Mouse (Mus musculus) forebrain, embryonic 11.5 days (tissue): ENCODE measurements at regions not wholly inside any gene's neighbourhood (a gene's known extent, or its start where the extent isn't known, plus 50 kb on each side); places are given as distances from the start of the nearest gene placed in this dataset.

ENCODE experiments used
- ATAC-seq: fragments of 200-750 bp; cut with Nextera tagmentation; replicated peaks from 2 replicates; pipeline ENCODE4 v1.8.0; 2017; ENCODE audit warnings: moderate TSS enrichment; ENCODE audit not compliant: low FRiP score
- DNase-seq: peaks from one replicate; pipeline ENCODE4 v3.0.0-alpha.2; 2017; ENCODE audit warnings: low spot score
- H3K27ac ChIP-seq: fragments of 300-500 bp; sonication (generic); 2 replicates; pipeline ENCODE4 v1.5.1; 2014; ENCODE audit warnings: low read depth, low read length
- H3K27me3 ChIP-seq: fragments of 300-500 bp; sonication (generic); 2 replicates; pipeline ENCODE4 v1.6.1; 2014; ENCODE audit warnings: mild to moderate bottlenecking, low read length, mixed read lengths; ENCODE audit not compliant: control insufficient read depth, insufficient read depth
- H3K36me3 ChIP-seq: fragments of 300-500 bp; sonication (generic); 2 replicates; pipeline ENCODE4 v1.6.1; 2014; ENCODE audit warnings: mild to moderate bottlenecking, low read length, moderate library complexity, mixed read lengths; ENCODE audit not compliant: control insufficient read depth, insufficient read depth
- H3K4me1 ChIP-seq: fragments of 300-500 bp; sonication (generic); replicated peaks from 2 replicates; pipeline ENCODE4 v1.6.1; 2014; ENCODE audit warnings: low read length, mixed read lengths; ENCODE audit not compliant: control insufficient read depth, insufficient read depth
- H3K4me2 ChIP-seq: fragments of 300-500 bp; sonication (generic); 2 replicates; pipeline ENCODE4 v1.6.1; 2014; ENCODE audit warnings: low read depth, mild to moderate bottlenecking, low read length, moderate library complexity, mixed read lengths; ENCODE audit not compliant: severe bottlenecking
- H3K4me3 ChIP-seq: fragments of 300-500 bp; sonication (generic); 2 replicates; pipeline ENCODE4 v1.5.1; 2014; ENCODE audit warnings: low read depth, low read length
- H3K9ac ChIP-seq: fragments of 300-500 bp; sonication (generic); 2 replicates; pipeline ENCODE4 v1.6.1; 2014; ENCODE audit warnings: low read length
- H3K9me3 ChIP-seq: fragments of 300-500 bp; sonication (generic); 2 replicates; pipeline ENCODE4 v1.6.1; 2016; ENCODE audit warnings: low read length, mixed read lengths; ENCODE audit not compliant: control insufficient read depth
- WGBS: fragments of 180-500 bp; shearing (Covaris S2); extraction: QIAGEN DNeasy Blood & Tissue Kit; methylation state at CpG from one replicate; pipeline ENCODE4 v1.1.7; 2014; 5-methylcytosine and 5-hydroxymethylcytosine counted together

- Histone ChIP-seq H3K27me3 (no peaks in the 10 kb centered on the region), H3K27ac (no peak overlapping the region), H3K4me3 (no peak overlapping the region), H3K36me3 (no peaks in the 10 kb centered on the region), H3K4me1 (no peaks in the 10 kb centered on the region), H3K9ac (no peak overlapping the region), H3K4me2 (no peak overlapping the region), H3K9me3 (no peaks in the 10 kb centered on the region)
- no peak for DNase-seq
- WGBS: 81% methylated on average over 6 of the region's 6 CpGs
- no peak for ATAC-seq
These were observed 86.4 kb downstream of the Vcpkmt start for GRCm38 (mm10) chr12:69496341-69496904.

DNA sequence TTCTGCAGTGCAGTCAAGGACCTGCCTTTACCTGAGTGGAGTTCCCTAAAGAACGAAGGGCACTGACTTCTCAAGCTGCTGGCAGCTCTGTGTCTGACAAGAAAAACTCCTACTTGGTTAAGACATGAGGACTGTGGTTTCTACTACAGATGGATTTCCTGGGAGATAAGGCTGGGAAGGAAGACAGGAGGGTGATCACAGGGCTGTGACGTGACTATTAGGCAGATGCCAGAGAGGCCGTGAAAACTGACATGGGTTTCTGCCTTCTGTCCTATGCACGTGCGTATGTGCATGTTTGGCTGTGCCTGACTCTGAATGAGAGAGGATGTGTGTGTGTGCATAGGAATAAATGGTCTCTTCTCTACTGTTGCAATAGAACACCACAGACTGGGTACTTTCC is 87.1 kb downstream of the Vcpkmt start:
- H3K4me1 ChIP-seq: no peaks in the 10 kb centered on the region
- no peak overlapping the region for H3K4me3 ChIP-seq
- DNase-seq (no peak), ATAC-seq (no peak)
- no peak overlapping the region for H3K9ac ChIP-seq
- WGBS: 88% methylated on average over 5 of the region's 5 CpGs
- no peak overlapping the region for H3K4me2 ChIP-seq
- H3K36me3 ChIP-seq: no peaks in the 10 kb centered on the region
- no peak overlapping the region for H3K27ac ChIP-seq
- H3K9me3 ChIP-seq: no peaks in the 10 kb centered on the region
- no peaks in the 10 kb centered on the region for H3K27me3 ChIP-seq

- Histone ChIP-seq H3K27ac (no peak overlapping the region), H3K27me3 (no peaks in the 10 kb centered on the region), H3K9ac (no peak overlapping the region), H3K36me3 (no peaks in the 10 kb centered on the region), H3K9me3 (no peaks in the 10 kb centered on the region), H3K4me2 (no peak overlapping the region), H3K4me1 (no peaks in the 10 kb centered on the region), H3K4me3 (no peak overlapping the region)
- no peak for DNase-seq
- ATAC-seq: no peak
- WGBS: 84% methylated on average over 8 of the region's 8 CpGs
These were observed 88.2 kb downstream of the Vcpkmt start for GRCm38 (mm10) chr12:69494648-69495047.

GRCm38 (mm10) chr12:69489686-69490085 is 93.1 kb downstream of the Vcpkmt start:
- no peaks in the 10 kb centered on the region for H3K36me3 ChIP-seq
- H3K9me3 ChIP-seq: no peaks in the 10 kb centered on the region
- 90% methylated on average over 10 of the region's 10 CpGs for WGBS
- H3K4me3 ChIP-seq: no peak overlapping the region
- ATAC-seq: no peak
- peaks cover 4% of the 10 kb centered on the region; the same call in 1 of the 2 replicates for H3K4me1 ChIP-seq
- H3K9ac ChIP-seq: no peak overlapping the region
- H3K4me2 ChIP-seq: no peak overlapping the region
- H3K27ac ChIP-seq: no peak overlapping the region
- H3K27me3 ChIP-seq: no peaks in the 10 kb centered on the region
- no peak for DNase-seq

DNA sequence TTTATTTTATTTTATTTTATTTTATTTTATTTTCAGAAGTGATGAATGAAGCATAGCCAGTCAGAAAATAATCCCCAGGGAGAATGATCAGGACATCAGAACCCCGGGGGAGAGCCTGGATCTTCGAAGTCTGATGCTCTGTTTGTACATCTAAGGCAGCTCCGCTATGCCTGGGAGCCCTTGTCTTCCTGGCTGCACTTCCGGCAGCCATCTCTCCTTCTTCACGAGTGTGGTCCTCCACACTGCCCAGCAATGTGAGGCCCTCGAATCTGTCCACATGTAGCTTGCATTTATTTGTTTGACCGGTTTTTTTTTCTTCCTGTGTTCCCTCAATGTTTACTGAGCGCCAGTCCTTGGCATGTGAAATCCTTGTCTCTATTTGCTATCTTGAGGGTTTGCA is 95.9 kb downstream of the Vcpkmt start:
- 85% methylated on average over 8 of the region's 8 CpGs for WGBS
- Histone ChIP-seq H3K4me3 (no peak overlapping the region), H3K9ac (no peak overlapping the region), H3K4me1 (peaks cover 4% of the 10 kb centered on the region; the same call in 1 of the 2 replicates), H3K27me3 (no peaks in the 10 kb centered on the region), H3K36me3 (no peaks in the 10 kb centered on the region), H3K27ac (no peak overlapping the region), H3K4me2 (no peak overlapping the region), H3K9me3 (no peaks in the 10 kb centered on the region)
- DNase-seq (no peak), ATAC-seq (no peak)

DNA sequence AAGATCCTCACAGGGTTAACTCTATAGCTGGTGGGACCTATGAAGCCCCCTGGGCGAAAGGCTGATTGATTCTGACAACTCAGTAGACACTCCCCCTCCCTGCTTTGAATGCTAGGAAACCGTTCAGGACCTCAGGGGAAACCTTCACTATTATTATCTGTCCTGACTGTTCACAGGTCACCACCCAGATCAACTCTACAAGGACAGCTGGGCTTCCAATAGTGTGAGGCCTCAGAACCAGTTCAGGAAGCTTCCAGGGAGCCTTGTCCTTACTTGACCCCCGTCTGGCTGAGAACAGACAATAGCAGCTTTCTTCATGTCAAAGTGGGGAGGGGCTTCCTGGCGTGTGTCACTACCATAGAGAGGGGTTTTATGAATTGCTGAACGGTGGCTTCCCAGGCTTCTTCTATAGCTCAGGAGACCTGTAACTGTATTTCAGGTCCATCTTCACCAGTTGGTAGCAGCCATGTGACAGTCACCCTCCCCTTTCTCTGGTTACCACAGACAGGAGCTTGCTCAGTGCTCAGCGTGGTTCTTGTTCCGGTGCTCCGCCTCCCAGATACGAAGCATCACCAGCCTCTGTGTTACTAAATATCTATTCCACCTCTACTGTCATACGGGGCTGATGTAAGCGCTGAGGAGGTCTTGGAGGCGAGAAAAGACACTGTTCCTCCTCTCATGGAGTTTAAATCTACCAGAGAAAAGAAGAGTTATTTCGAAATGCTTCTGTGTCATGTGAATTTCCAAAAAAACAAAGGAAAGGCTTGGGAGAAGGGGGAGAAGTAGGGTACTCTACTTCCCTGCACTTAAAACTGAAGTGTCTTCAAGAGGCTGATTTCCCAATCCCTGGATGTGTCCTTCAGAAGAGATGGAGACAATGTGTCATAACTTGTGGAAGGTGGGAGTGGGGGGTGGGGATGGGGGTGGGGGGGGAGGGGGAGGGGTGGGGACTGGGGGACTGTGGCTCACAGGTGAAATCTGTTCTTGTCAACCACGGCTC is 96.9 kb downstream of the Vcpkmt start:
- H3K4me2 ChIP-seq: peak overlapping the region; percentile 32; the same call in 1 of the 2 replicates
- H3K4me1 ChIP-seq: peaks cover 4% of the 10 kb centered on the region; the same call in 1 of the 2 replicates
- no peak overlapping the region for H3K9ac ChIP-seq
- ATAC-seq (peak; percentile 30; the same call in 1 of the 2 replicates), DNase-seq (no peak)
- H3K36me3 ChIP-seq: no peaks in the 10 kb centered on the region
- 32% methylated on average over 14 of the region's 14 CpGs for WGBS
- no peak overlapping the region for H3K4me3 ChIP-seq
- no peaks in the 10 kb centered on the region for H3K27me3 ChIP-seq
- no peak overlapping the region for H3K27ac ChIP-seq
- no peaks in the 10 kb centered on the region for H3K9me3 ChIP-seq

- Histone ChIP-seq H3K27me3 (no peaks in the 10 kb centered on the region), H3K27ac (no peak overlapping the region), H3K4me1 (peaks cover 4% of the 10 kb centered on the region; the same call in 1 of the 2 replicates), H3K9ac (no peak overlapping the region), H3K4me2 (no peak overlapping the region), H3K4me3 (no peak overlapping the region), H3K9me3 (no peaks in the 10 kb centered on the region), H3K36me3 (no peaks in the 10 kb centered on the region)
- DNase-seq (no peak), ATAC-seq (no peak)
- 85% methylated on average over 3 of the region's 3 CpGs for WGBS
These were observed 101.4 kb downstream of the Vcpkmt start for GRCm38 (mm10) chr12:69481420-69481819.

GRCm38 (mm10) chr12:69476631-69477091 is 104.4 kb upstream of the Gm9887 start:
- no peaks in the 10 kb centered on the region for H3K27me3 ChIP-seq
- peak overlapping the region; percentile 1 for H3K9ac ChIP-seq
- ATAC-seq (peak; percentile 36; the same call in 1 of the 2 replicates), DNase-seq (peak; percentile 65)
- H3K27ac ChIP-seq: no peak overlapping the region
- 5% methylated on average over 18 of the region's 18 CpGs for WGBS
- H3K36me3 ChIP-seq: no peaks in the 10 kb centered on the region
- peak overlapping the region; percentile 24; the same call in 1 of the 2 replicates for H3K4me2 ChIP-seq
- no peaks in the 10 kb centered on the region for H3K9me3 ChIP-seq
- H3K4me1 ChIP-seq: peaks cover 3% of the 10 kb centered on the region; the same call in 1 of the 2 replicates
- H3K4me3 ChIP-seq: no peak overlapping the region
